Mouse (Mus musculus) lung, postnatal 0 days (tissue): ENCODE data around the gene Hebp1.

Experiments used
- CTCF ChIP-seq: IDR thresholded peaks from 2 replicates; pipeline ENCODE4 v1.5.1; 2016; ENCODE audit warnings: antibody characterized with exemption, mild to moderate bottlenecking
- EP300 ChIP-seq: IDR thresholded peaks from 2 replicates; pipeline ENCODE4 v1.6.1; 2016; ENCODE audit warnings: antibody characterized with exemption, mild to moderate bottlenecking, control low read depth

DNA sequence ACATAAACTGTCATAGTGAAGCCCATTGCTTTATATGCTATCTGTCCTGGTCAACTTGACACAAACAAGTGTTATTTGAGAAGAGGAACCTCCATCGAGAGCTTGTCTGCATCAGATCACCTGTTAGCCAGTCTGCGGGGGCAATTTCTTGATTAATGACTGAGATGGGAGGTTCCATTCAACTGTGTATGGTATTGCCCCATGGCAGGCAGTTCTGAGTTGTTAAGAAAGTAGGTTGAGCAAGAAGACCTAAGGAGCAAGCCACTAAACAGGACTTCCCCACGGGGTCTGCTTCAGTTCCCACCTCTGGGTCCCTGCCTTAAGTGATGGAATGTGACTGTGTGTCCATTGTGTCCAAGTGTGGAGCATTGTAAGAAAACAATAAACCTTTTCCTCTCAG, 28.6 kb downstream of the Hebp1 start:
- no peak for TF ChIP-seq EP300
- no peak for TF ChIP-seq CTCF
